Mouse (Mus musculus): Measurements from ENCODE around the gene Gm20538.

DNA sequence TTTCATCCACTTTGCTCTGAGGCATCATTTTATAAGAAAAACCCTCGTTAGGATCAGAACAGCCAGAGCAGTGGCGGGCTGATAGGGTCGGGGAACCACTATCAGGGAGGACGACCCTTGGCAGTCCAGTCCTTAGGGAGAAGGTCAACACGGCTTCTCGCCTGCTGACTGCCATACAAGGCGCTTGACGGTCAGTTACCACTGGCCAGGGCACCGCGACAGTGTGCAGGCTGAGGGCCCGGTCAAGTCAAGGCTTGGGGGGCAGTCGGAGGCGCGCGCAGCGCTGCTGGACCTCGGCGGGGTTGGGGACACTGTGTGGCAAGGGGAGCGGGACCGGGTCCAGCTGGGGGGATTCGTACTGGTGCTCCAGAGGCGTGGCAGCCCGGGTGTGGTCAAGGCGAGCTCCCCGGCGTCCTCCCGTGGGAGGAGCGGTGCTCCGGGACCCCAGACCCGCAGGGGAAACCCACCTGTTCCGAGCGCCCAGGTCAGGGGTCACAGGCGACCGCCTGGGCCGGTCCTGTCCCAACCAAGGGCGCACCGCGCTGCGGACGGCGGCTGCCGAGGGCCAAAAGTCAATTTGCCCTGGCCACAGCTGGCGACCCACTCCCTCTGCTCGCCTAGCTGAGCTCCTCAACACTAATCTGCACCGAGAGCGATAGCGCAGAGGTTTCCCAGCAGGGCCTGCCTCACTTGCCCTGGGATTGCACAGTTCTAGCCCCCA, 7.2 kb downstream of the Gm20538 start, which contains the start of gene Sec31b:
- TF ChIP-seq CTCF (IDR thresholded peaks at IDR 0.05; ENCODE audit: extremely low read depth, insufficient read depth, insufficient read length, insufficient replicate concordance), result no peak
- TF ChIP-seq POLR2A (IDR thresholded peaks at IDR 0.05; ENCODE audit: low read depth, low read length), result no peak

Data from spleen, adult 2 months (tissue).